Mouse (Mus musculus) heart, adult 2 months (tissue): ENCODE results near the gene Olfr722.

Experiments
- CTCF ChIP-seq: fragments of 200-600 bp; IDR thresholded peaks from 2 replicates; pipeline ENCODE4 v1.8.1; 2022; ENCODE audit warnings: antibody characterized with exemption, mild to moderate bottlenecking, moderate library complexity
- POLR2A ChIP-seq: fragments of 200-500 bp; IDR thresholded peaks from 2 replicates; pipeline ENCODE4 v1.6.1; 2011; ENCODE audit warnings: mild to moderate bottlenecking, low read depth, low read length, control low read depth; ENCODE audit not compliant: insufficient read depth

- TF ChIP-seq CTCF, result peak; percentile 59
- no peak for TF ChIP-seq POLR2A
Measured at GRCm38 (mm10) chr14:49860387-49860786, 41.4 kb downstream of the Olfr722 start.
